Mouse (Mus musculus): ENCODE measurements around the gene Tmem132d. TPM values are rescaled to one million over a fixed set of nuclear protein-coding genes. Genes with fewer than 3 reads are reported as not detected.
"Not testable (repeated sequence)": the region's sequence is repeated elsewhere in the genome, so short reads cannot be mapped to it uniquely, and the experiment has no call there.

Tmem132d gene
- polyA plus RNA-seq, 1 experiment from 2014 or later: 2.9 TPM

DNA sequence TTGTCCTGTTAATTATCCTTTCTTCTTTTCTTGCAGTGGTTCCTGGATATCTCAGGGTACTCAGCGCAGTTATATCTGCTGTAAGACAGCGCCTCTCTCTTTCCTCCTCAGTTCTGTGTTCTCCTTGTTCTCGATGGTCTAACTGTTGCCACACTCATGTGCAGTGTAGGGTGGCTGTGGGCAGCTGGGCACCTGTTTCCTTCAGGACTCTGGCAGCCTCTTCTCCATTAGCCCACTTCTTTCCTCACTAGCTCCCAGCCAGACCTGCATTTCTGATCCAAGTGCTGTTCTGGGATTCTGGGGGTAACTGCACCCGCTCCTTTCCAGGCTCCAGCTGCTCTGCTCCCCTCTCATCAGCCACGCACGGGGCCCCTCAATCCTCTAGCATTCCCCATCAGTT is 392.8 kb downstream of the Tmem132d start:
- Histone ChIP-seq H3K4me3 (ENCODE audit: low read depth, low read length) (no peak overlapping the region), H3K36me3 (ENCODE audit: control insufficient read depth, insufficient read depth, low read length) (no peaks in the 10 kb centered on the region), H3K9ac (replicated peaks; ENCODE audit: low read depth, low read length) (no peak overlapping the region), H3K27ac (ENCODE audit: low read depth, low read length) (no peak overlapping the region), H3K4me2 (ENCODE audit: low read depth, low read length) (no peak overlapping the region), H3K4me1 (ENCODE audit: control insufficient read depth, insufficient read depth, low read length) (no peaks in the 10 kb centered on the region), H3K9me3 (ENCODE audit: control insufficient read depth, low read length) (no peaks in the 10 kb centered on the region), H3K27me3 (ENCODE audit: control insufficient read depth, insufficient read depth, low read length) (no peaks in the 10 kb centered on the region)
- ATAC-seq (ENCODE audit: low read depth): no peak
- 91% methylated on average over 6 of the region's 6 CpGs for WGBS

DNA sequence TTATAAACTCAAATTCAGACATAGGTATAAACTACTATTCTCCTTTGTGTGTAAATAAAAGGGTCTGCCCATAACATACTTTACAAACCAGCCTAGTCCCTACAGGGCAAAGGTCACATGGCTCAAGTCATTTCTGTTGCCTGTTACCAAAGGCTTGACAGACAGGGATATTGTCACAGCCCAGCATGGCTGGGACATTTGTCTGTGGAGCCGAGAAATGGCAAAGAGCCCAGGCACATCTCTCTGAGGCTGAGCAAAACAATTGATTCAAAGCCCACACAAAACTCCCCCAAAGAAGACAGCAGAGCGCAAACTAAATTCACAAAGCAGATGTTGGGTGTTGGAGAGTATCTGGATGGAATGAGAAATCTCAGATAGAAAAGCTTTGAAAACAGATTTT is 405.8 kb downstream of the Tmem132d start:
- no peak for ATAC-seq (ENCODE audit: low read depth)
- WGBS: 25% methylated on average over 2 of the region's 2 CpGs
- no peak overlapping the region for H3K4me2 ChIP-seq (ENCODE audit: low read depth, low read length)
- H3K4me1 ChIP-seq (ENCODE audit: control insufficient read depth, insufficient read depth, low read length): no peaks in the 10 kb centered on the region
- no peaks in the 10 kb centered on the region for H3K36me3 ChIP-seq (ENCODE audit: control insufficient read depth, insufficient read depth, low read length)
- no peak overlapping the region for H3K9ac ChIP-seq (replicated peaks; ENCODE audit: low read depth, low read length)
- H3K27me3 ChIP-seq (ENCODE audit: control insufficient read depth, insufficient read depth, low read length): no peaks in the 10 kb centered on the region
- no peaks in the 10 kb centered on the region for H3K9me3 ChIP-seq (ENCODE audit: control insufficient read depth, low read length)
- no peak overlapping the region for H3K4me3 ChIP-seq (ENCODE audit: low read depth, low read length)
- no peak overlapping the region for H3K27ac ChIP-seq (ENCODE audit: low read depth, low read length)

DNA sequence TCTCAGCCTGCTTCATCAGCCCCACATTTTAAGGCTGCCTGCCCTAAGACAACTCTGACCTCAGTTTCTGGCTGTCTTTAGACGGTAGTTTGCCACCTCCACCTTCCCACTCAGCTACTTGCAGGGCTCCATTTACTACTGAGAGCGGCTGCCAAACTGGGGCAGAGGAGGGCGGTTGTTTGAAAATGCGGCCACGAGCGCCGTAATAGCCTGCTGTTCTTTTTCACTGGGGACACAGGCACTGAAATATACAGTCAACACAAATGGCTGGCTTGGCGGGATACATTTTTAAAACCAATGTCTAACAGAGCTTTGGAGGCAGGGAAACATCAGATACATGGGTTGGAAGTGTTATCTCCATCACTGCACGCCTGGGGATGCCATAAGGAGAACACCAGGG is 428.2 kb downstream of the Tmem132d start:
- Histone ChIP-seq H3K9me3 (ENCODE audit: control insufficient read depth, low read length) (no peaks in the 10 kb centered on the region), H3K9ac (replicated peaks; ENCODE audit: low read depth, low read length) (no peak overlapping the region), H3K4me3 (ENCODE audit: low read depth, low read length) (no peak overlapping the region), H3K36me3 (ENCODE audit: control insufficient read depth, insufficient read depth, low read length) (no peaks in the 10 kb centered on the region), H3K4me2 (ENCODE audit: low read depth, low read length) (no peak overlapping the region), H3K4me1 (ENCODE audit: control insufficient read depth, insufficient read depth, low read length) (no peaks in the 10 kb centered on the region; the same call in 1 of the 2 replicates), H3K27me3 (ENCODE audit: control insufficient read depth, insufficient read depth, low read length) (no peaks in the 10 kb centered on the region), H3K27ac (ENCODE audit: low read depth, low read length) (no peak overlapping the region)
- 39% methylated on average over 9 of the region's 9 CpGs for WGBS
- no peak for ATAC-seq (ENCODE audit: low read depth)

DNA sequence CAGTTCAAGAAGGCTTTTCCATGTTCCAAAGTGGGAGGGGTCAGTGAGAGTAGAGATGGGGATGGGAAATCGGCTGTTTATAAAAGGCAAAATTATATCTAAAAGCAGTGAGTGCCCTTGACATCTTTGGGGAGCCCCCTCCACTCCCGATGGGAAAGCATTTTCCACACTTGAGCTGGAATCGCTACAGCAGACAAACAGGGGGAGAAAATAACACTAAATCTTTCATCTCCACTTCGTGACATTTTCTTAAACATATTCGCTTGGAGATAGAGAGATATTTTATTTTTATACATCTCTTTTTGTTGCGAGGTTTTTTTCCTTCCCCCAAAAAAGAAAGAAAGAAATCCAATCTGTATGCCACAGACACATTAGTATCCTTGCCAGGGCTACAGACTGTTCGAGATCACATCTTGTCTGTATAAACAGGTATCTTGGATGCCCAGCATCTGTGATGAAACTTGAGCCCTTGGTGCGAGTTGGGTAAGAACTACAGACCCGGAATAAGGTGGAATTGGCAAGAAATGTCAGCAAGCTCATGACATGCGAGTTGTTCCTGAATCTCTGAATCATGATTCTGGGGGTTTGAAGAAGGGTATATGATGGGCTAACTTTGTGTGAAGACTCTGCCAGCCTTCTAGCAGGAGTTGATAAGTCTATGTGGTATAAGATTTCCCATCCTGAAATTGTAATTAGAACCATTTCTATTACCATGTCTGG is 436.2 kb downstream of the Tmem132d start:
- H3K4me2 ChIP-seq (ENCODE audit: low read depth, low read length): no peak overlapping the region
- H3K36me3 ChIP-seq (ENCODE audit: control insufficient read depth, insufficient read depth, low read length): no peaks in the 10 kb centered on the region
- 84% methylated on average over 10 of the region's 10 CpGs for WGBS
- no peaks in the 10 kb centered on the region for H3K27me3 ChIP-seq (ENCODE audit: control insufficient read depth, insufficient read depth, low read length)
- no peak overlapping the region for H3K9ac ChIP-seq (replicated peaks; ENCODE audit: low read depth, low read length)
- H3K4me1 ChIP-seq (ENCODE audit: control insufficient read depth, insufficient read depth, low read length): no peaks in the 10 kb centered on the region
- no peak overlapping the region for H3K27ac ChIP-seq (ENCODE audit: low read depth, low read length)
- no peak overlapping the region for H3K4me3 ChIP-seq (ENCODE audit: low read depth, low read length)
- ATAC-seq (ENCODE audit: low read depth): no peak
- no peaks in the 10 kb centered on the region for H3K9me3 ChIP-seq (ENCODE audit: control insufficient read depth, low read length)

DNA sequence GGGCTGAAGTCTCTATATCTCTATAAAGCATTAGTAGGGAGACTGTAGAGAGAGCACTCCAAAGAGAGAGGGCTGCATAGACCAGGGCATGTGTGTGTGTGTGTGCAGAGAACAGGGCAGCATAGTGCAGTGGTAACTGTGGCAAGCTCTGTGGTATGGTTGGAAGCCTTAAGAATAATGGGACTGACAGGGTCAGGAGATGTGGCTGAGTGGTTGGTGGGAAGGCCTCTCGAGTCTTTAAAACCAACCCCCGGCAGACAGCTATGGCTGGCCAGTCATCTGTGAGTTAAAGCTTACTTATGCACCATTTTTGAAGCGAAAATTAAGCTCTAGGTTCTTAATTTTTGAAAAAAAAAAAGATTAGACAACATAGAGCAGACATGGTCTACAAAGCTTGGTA is 439.4 kb downstream of the Tmem132d start:
- no peaks in the 10 kb centered on the region for H3K9me3 ChIP-seq (ENCODE audit: control insufficient read depth, low read length)
- H3K36me3 ChIP-seq (ENCODE audit: control insufficient read depth, insufficient read depth, low read length): no peaks in the 10 kb centered on the region
- no peaks in the 10 kb centered on the region for H3K4me1 ChIP-seq (ENCODE audit: control insufficient read depth, insufficient read depth, low read length)
- no peak overlapping the region for H3K9ac ChIP-seq (replicated peaks; ENCODE audit: low read depth, low read length)
- H3K27ac ChIP-seq (ENCODE audit: low read depth, low read length): no peak overlapping the region
- H3K4me3 ChIP-seq (ENCODE audit: low read depth, low read length): no peak overlapping the region
- WGBS: 75% methylated on average over 3 of the region's 3 CpGs
- no peaks in the 10 kb centered on the region for H3K27me3 ChIP-seq (ENCODE audit: control insufficient read depth, insufficient read depth, low read length)
- no peak for ATAC-seq (ENCODE audit: low read depth)
- no peak overlapping the region for H3K4me2 ChIP-seq (ENCODE audit: low read depth, low read length)

DNA sequence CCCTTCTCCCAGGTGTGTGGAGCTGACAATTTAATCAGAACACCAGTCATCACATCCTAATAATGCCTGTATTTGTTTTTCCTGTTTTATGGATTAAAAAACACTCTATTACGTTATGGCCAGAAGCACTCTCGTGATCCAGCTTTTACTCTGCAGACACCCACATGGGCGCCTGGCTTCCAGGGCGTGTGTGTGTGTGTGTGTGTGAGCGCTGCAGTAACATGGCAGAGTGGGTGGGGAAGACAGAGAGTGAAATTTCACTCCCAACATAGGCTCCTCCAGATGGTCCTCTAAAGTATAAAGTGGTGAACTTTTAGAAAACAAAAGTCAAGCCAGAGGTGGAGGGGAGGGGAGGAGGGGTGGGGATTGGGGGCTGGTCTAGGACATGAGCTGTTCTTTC is 442.1 kb downstream of the Tmem132d start:
- Histone ChIP-seq H3K27me3 (ENCODE audit: control insufficient read depth, insufficient read depth, low read length) (no peaks in the 10 kb centered on the region), H3K36me3 (ENCODE audit: control insufficient read depth, insufficient read depth, low read length) (no peaks in the 10 kb centered on the region), H3K4me1 (ENCODE audit: control insufficient read depth, insufficient read depth, low read length) (no peaks in the 10 kb centered on the region), H3K27ac (ENCODE audit: low read depth, low read length) (no peak overlapping the region), H3K4me2 (ENCODE audit: low read depth, low read length) (no peak overlapping the region), H3K4me3 (ENCODE audit: low read depth, low read length) (no peak overlapping the region), H3K9ac (replicated peaks; ENCODE audit: low read depth, low read length) (no peak overlapping the region), H3K9me3 (ENCODE audit: control insufficient read depth, low read length) (no peaks in the 10 kb centered on the region)
- WGBS: 88% methylated on average over 5 of the region's 5 CpGs
- no peak for ATAC-seq (ENCODE audit: low read depth)

DNA sequence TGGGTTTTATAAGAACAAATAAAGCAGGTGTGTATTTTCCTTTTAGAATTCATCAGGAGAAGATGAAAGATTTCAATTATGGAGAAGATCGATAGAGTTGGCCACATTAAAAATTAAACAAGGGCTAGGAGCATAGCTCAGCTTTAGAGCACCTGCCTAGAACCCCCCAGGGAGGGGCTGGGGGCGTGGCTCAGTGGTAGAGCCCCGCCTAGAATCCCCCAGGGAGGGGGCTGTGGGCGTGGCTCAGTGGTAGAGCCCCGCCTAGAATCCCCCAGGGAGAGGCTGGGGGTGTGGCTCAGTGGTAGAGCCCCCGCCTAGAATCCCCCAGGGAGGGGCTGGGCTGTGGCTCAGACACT is 452.9 kb downstream of the Tmem132d start:
- not testable (repeated sequence) for ATAC-seq (ENCODE audit: low read depth); H3K9me3 ChIP-seq (ENCODE audit: control insufficient read depth, low read length); H3K27me3 ChIP-seq (ENCODE audit: control insufficient read depth, insufficient read depth, low read length); H3K4me3 ChIP-seq (ENCODE audit: low read depth, low read length); H3K27ac ChIP-seq (ENCODE audit: low read depth, low read length); H3K4me2 ChIP-seq (ENCODE audit: low read depth, low read length); H3K9ac ChIP-seq (replicated peaks; ENCODE audit: low read depth, low read length); H3K4me1 ChIP-seq (ENCODE audit: control insufficient read depth, insufficient read depth, low read length); H3K36me3 ChIP-seq (ENCODE audit: control insufficient read depth, insufficient read depth, low read length)
- 52% methylated on average over 6 of the region's 6 CpGs for WGBS

DNA sequence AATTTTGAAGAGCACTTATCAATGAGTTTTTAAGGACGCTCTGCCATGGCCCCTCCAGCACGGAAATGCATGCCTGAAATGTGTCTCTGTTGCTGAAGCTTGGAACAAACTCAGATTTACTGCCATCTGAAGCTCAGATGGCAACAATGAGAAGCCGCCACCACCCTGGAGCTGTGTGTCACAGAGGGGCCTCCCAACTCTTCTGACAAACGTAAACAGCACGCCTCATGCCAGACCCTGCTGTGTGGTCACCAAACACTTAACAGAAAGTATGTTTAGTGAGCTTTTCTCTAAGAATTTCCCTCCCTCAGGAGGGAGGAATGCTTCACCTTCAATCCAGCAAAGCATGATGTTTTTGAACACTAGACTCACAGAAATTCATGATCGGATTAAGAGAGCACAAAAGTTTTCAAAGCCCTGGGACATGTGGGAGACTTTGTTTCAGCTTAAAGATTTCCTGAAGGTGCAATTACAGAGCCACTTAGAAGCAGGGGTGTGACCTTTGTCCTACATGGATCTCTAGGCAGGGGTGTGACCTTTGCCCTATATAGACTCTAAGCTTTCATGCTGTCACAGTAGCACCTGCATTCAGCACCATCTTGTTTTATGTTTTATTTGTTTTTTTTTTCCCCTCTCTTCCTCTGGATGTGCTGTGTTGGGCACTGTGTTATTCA is 453.4 kb downstream of the Tmem132d start:
- no peaks in the 10 kb centered on the region for H3K9me3 ChIP-seq (ENCODE audit: control insufficient read depth, low read length)
- H3K4me3 ChIP-seq (ENCODE audit: low read depth, low read length): no peak overlapping the region
- no peaks in the 10 kb centered on the region for H3K4me1 ChIP-seq (ENCODE audit: control insufficient read depth, insufficient read depth, low read length)
- H3K27ac ChIP-seq (ENCODE audit: low read depth, low read length): no peak overlapping the region
- 37% methylated on average over 6 of the region's 6 CpGs for WGBS
- no peaks in the 10 kb centered on the region for H3K27me3 ChIP-seq (ENCODE audit: control insufficient read depth, insufficient read depth, low read length)
- no peak overlapping the region for H3K9ac ChIP-seq (replicated peaks; ENCODE audit: low read depth, low read length)
- no peaks in the 10 kb centered on the region for H3K36me3 ChIP-seq (ENCODE audit: control insufficient read depth, insufficient read depth, low read length)
- no peak overlapping the region for H3K4me2 ChIP-seq (ENCODE audit: low read depth, low read length)
- ATAC-seq (ENCODE audit: low read depth): no peak

DNA sequence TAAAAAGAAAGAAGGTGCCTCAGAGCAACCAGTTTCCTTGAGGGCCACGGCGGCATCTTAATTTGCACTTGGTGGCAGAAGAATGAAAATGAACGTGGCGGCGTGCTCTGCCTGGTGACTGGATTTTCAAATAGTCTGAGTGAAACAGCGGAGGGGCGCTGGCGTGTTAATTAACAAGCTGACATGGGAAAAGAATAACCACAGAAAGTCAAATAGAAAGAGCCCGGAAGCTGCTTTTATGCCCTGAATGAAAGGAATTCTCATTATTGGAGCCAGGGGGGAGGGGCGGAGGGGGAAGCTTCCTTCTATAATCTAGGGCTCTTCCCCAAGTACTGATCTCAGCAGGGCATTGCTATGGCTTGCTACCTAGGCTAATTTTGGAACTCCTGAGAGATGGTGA is 456.2 kb downstream of the Tmem132d start:
- Histone ChIP-seq H3K36me3 (ENCODE audit: control insufficient read depth, insufficient read depth, low read length) (no peaks in the 10 kb centered on the region), H3K4me3 (ENCODE audit: low read depth, low read length) (no peak overlapping the region), H3K4me1 (ENCODE audit: control insufficient read depth, insufficient read depth, low read length) (no peaks in the 10 kb centered on the region), H3K27ac (ENCODE audit: low read depth, low read length) (no peak overlapping the region), H3K27me3 (ENCODE audit: control insufficient read depth, insufficient read depth, low read length) (no peaks in the 10 kb centered on the region), H3K4me2 (ENCODE audit: low read depth, low read length) (no peak overlapping the region), H3K9ac (replicated peaks; ENCODE audit: low read depth, low read length) (no peak overlapping the region), H3K9me3 (ENCODE audit: control insufficient read depth, low read length) (no peaks in the 10 kb centered on the region)
- ATAC-seq (ENCODE audit: low read depth): no peak
- WGBS: 28% methylated on average over 10 of the region's 10 CpGs

Data from neural tube, embryonic 14.5 days (tissue).